Mouse (Mus musculus) monocyte, adult 5-6 weeks (primary cell): ENCODE measurements around the gene Tbc1d4. TPM values are rescaled to one million over a fixed set of nuclear protein-coding genes. Genes with fewer than 3 reads are reported as not detected.

ENCODE experiments used
- ATAC-seq: fragments of 153-309, 156-312 bp; replicated peaks from 2 replicates; pipeline ENCODE4 v1.8.0; 2017; ENCODE audit warnings: mild to moderate bottlenecking; ENCODE audit not compliant: low TSS enrichment, insufficient number of reproducible peaks, severe bottlenecking, poor library complexity, low FRiP score
- total RNA-seq: library from RNA; stranded (forward); fragments of 200-1000, 200-491, 200-594 nt; gene quantifications from 3 replicates; pipeline ENCODE4 v1.2.3, GENCODE M21; 2017

Gene Tbc1d4
- total RNA-seq, 1 experiment from 2014 or later, result 12.2 TPM

- ATAC-seq, result peak; percentile 21; the same call in 1 of the 2 replicates
Observed at GRCm38 (mm10) chr14:101477081-101477826, 131.7 kb downstream of the Tbc1d4 start.

DNA sequence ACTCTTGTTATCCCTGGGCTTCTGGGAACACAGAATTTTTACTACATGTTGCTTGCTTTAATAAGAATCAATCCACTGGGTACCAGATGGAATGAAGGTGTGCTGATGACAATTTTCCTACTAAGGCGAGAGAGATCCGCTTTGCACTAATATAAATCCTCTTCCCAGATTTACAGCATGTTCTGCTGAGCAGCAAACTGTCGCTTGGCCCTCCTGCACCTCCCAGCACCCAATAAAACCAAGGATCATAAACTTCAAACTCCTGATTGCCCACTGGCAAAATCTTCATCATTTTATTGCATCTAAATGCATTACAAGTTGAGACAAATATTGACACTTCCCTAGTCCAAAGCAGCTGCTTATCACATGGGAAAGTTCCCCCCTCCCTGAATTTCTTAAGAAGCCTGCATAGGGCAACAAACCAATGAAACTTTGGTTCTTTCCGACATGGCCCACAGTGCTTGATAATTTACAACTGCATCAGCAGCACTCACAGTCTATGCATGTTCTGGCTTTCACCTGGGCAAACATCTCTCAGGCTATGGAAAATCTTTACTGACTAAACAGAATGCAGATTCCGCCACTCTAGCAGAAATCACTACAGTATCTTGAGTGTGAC, 139.4 kb downstream of the Tbc1d4 start:
- no peak for ATAC-seq

- no peak for ATAC-seq
Observed at GRCm38 (mm10) chr14:101468143-101468542, 140.8 kb downstream of the Tbc1d4 start.

GRCm38 (mm10) chr14:101467532-101467931, 141.5 kb downstream of the Tbc1d4 start:
- no peak for ATAC-seq

DNA sequence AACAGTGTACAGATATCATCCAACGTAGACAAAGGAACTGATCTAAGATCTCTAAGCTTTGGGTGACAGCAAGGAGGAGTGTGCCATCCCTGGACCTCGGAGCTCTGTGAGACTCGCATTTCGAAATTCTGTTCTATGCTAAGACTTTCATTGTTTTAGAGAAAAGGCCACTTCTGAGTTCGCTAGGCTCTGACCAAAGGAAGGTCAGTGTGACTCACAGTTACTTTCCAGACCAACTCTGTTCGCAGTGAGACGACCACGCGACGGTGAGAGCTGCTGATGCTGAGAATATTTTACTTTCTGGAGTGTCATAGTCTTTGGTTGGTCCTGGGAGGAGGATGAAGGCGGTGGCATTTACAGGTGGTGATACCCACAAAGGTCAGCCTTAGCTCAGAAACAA, 142.5 kb downstream of the Tbc1d4 start:
- no peak for ATAC-seq

- no peak for ATAC-seq
Observed at GRCm38 (mm10) chr14:101465893-101466292, 143.1 kb downstream of the Tbc1d4 start.

DNA sequence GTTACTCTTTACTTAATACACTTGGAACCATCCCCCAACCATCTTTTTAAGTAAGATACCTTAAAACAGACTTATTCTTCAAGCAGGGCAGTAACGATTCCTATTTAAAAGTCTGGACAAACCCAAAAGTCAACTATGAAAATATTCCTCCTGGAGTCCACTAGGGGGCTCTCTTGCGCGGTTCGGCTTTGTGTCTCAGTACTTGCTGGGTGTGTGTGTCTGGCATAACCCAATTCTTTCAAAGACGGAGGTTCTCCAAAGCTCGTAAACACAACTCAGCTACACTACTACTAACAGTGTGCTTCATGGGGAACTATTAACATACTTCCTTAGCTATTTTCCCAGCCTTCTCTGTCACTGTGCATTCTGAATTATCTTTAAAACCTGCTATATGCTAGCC, 148.2 kb downstream of the Tbc1d4 start:
- ATAC-seq, result no peak

- ATAC-seq, result no peak
Observed at GRCm38 (mm10) chr14:101452915-101453314, 156.1 kb downstream of the Tbc1d4 start.

DNA sequence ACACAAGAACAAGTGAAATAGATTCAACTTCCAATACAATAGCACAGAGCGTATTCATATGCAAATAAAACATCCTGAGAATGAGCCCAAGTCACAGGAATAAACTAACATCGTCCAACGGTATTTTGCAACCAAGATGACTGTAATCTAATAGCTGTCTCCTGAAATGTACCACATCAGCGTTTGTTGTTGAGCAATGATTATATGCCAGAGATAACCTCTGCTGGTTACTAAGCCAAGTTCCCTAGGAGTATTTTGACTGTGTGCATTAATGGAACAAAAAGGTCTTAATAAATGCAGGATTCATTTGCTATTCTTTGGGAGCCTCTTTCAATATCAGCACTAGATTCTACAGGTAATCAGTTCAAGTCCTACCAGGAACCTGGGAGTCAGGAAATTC, 161.1 kb downstream of the Tbc1d4 start:
- ATAC-seq, result no peak

- no peak for ATAC-seq
Observed at GRCm38 (mm10) chr14:101445205-101445604, 163.8 kb downstream of the Tbc1d4 start.

DNA sequence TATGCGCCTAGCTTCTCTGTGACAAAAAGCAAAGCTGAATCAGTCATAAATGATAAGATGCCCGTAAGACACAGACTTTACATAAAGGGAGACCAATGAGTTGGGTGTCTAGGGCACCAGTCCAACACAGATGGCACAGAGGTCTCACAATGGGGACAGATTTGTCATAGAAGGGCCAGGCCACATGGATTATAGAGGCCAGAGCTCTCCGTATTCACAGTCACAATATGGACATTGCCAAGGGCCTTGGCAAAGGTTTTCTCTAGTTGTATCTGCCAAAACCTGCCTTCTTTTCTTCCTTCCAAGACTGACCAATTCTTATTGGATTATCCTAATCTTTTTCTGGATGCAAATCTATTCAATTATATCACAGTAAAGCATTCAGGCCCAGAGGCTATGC, 171.1 kb downstream of the Tbc1d4 start:
- ATAC-seq, result no peak

GRCm38 (mm10) chr14:101430536-101430935, 178.5 kb downstream of the Tbc1d4 start:
- ATAC-seq, result no peak

DNA sequence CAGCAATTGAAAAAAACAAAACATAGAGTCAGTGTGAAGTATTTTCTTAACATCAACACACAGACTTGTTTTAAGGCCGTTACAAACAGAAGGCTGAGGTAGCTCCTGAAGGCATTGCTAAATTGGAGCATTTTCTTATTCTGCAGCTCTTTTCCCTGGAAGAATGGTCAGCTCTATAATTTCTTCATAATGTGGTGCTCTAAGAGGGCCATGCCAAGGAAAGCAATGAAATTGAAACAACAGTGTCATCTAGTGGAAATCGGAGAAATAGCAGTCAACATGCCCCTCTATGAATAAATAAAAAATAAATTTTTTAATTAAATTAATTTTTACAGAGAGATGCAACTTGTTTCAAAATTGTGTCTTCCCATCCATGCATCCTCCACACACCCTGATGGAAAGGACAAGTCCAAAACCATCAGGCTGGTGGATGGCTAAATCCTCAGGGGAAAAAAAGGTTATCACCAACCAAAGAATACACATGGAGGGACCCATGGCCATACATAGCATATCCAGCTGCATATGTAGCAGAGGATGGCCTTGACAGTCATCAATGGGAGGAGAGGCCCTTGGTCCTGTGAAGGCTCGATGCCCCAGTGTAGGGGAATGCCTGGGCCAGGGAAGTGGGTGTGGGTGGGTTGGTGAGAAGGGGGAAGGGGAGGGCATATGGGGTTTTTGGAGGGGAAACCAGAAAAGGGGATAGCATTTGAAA, 180.0 kb downstream of the Tbc1d4 start:
- ATAC-seq, result no peak

- ATAC-seq, result no peak
Observed at GRCm38 (mm10) chr14:101417679-101418078, 191.3 kb downstream of the Tbc1d4 start.

Other genes with a start within 250 kb of the Tbc1d4 start
- 32.2 to 50.3 TPM (median 48.2 TPM) in 3 replicates for gene Commd6, start 31.5 kb upstream of the Tbc1d4 start, total RNA-seq
- gene Uchl3, start 44.8 kb upstream of the Tbc1d4 start, total RNA-seq, result 31.0 to 34.9 TPM (median 33.1 TPM) in 3 replicates
- not detected in 3 replicates for gene Gm9922, start 120.6 kb upstream of the Tbc1d4 start, total RNA-seq
- 0.95 to 2.3 TPM (median 1.8 TPM) in 3 replicates for gene Lmo7, start 120.8 kb upstream of the Tbc1d4 start, total RNA-seq